Mouse (Mus musculus): ENCODE measurements at regions not wholly inside any gene's neighbourhood (a gene's known extent, or its start where the extent isn't known, plus 50 kb on each side); places are given as distances from the start of the nearest gene placed in this dataset.

DNA sequence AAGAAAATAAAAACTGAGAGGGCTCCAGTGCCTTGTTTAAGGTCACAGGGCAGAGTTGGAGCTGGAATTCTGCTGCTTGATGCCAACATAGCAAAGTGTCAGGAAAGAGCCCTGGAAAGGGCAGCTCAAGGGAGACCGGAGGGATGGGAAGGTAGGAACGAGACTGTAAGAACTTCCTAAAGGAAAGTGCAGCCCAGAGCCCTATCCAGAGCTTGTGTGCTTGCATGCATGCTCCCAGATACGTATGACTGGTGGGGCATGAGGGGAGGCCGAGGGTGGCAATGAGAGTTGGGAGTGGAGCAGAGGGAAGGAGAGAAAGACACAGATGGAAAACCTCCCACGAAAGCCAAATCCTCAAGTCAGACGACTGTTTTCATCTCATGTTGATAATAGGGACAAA lies 381.8 kb downstream of the Rps24 start:
- DNase-seq (ENCODE audit: extremely low spot score in 1 of 2, low spot score in 2 of 2), result peak in 1 of 2 experiments; percentile 16
- intact Hi-C loops (cut with DNase I), result no loop called here

DNA sequence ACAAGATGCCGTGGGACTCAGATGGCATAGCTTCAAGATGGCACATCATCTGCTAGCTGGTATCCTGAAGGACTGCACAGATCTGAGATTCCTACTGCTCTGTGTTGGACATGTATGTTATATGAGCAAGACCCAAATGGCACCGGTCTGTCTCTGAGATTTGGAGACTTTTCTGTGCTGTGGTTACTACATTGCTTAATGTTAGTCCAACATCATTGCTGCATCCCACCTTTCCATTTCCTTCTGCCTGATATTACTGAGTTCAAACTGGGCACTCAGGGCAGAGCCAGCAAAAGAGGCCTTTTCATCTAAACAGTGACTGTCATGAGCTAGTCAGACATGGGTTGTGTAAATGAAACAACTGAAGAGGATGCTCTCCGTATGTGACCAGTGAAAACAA lies 383.3 kb downstream of the Rps24 start:
- no peak for DNase-seq (ENCODE audit: extremely low spot score in 1 of 2, low spot score in 2 of 2)
- intact Hi-C loops (cut with DNase I), result no loop called here

DNA sequence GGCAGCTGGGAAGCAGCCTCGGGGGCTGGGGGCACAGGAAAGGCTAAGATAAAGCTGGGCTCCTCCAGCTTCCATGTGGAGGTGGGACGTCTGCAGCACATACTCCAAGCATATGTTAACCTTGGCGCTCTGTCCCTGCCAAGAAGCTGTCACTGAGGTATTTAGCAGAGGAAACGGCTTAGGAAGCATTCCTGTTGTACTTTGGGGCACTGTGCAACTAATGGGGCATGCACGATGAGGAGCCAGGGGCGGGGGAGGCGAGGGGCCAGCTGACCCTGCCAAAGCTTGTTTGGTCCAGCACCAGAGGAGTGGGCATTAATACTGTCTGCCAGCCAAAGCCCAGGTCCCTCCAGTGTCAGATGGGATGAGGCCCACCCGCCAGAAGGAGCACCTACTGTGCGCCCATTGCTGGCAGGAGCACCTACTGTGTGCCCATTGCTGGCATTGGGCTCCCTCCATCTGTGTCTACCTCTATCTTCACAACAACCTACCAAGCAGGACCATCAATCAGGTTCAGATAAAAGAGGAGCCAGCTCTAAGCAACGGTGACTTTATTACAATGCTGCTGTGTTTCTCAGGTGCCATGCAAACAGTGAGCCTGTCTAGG lies 384.6 kb downstream of the Rps24 start:
- DNase-seq (ENCODE audit: extremely low spot score in 1 of 2, low spot score in 2 of 2), result peak in 1 of 2 experiments; percentile 30
- intact Hi-C loops (cut with DNase I), result no loop called here

DNA sequence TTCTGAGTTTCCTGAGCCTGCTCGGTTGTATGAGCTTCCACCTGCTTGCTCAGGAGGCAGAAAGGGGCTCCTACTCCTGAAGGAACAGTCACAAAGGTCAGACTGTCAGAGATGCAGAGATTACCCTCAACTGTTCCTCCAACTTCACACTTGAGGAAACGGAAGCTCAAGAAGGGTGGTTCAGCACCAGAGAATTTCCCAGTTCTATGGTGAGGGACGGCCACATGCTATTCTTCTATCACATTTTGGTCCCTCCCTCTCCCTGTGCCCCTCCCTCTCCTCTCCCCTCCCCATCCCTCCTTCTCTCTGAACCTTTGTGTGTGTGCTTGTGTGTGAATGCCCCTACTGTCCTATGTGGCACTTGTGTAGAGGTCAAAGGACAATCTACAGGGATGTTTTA lies 386.0 kb downstream of the Rps24 start:
- DNase-seq (ENCODE audit: extremely low spot score in 1 of 2, low spot score in 2 of 2), result peak in 1 of 2 experiments; percentile 18
- intact Hi-C loops (cut with DNase I), result no loop called here

DNA sequence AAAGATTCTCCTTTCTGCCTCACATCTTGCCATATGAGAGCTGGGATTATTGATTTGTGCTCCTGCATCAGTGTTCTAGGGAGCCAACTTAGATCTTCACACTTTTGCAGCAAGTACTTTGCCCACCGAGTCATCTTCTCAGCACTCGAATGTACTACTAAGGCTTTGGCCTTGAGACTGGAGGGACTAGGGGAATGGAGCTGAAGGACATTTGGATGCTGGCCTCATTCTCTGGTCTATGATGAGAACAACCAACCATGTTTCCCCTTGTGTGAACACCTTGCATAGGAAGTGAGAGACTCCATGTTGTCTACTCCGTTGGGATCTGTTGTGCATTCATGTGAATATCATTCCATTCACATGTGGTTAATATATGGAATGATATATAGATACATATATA lies 386.5 kb downstream of the Rps24 start:
- no peak for DNase-seq (ENCODE audit: extremely low spot score in 1 of 2, low spot score in 2 of 2)

GRCm38 (mm10) chr14:24874426-24875155 lies 387.7 kb downstream of the Rps24 start:
- intact Hi-C loops (cut with DNase I), result no loop called here

More for the DNA sequence above, 386.5 kb downstream of the Rps24 start:
- intact Hi-C loops (cut with DNase I), result no loop called here

GRCm38 (mm10) chr14:24875156-24875545 lies 388.2 kb downstream of the Rps24 start:
- intact Hi-C loops (cut with DNase I), result no loop called here
- peak in 1 of 2 experiments; percentile 27 for DNase-seq (ENCODE audit: extremely low spot score in 1 of 2, low spot score in 2 of 2)

More at GRCm38 (mm10) chr14:24874426-24875155, 387.7 kb downstream of the Rps24 start:
- peak in 1 of 2 experiments; percentile 17 for DNase-seq (ENCODE audit: extremely low spot score in 1 of 2, low spot score in 2 of 2)

DNA sequence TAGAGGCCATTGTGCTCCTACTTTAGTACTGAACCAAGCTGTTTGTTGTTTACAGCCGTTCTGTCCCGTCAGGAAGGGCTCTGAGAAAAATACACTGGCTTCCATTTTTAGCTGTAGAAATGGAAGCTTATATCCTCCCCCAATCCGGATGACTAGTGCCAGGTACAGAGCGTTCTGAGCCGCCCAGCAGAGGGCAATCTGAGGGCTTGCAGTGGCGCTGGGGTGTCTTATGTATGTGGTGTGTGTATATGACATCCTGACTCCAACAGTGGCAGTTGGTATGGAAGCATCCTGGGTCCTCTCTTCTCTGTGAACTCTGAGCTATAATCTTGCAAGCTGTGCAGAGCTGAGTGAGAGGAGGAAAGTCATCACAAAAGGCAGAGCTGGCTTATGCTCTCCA lies 389.0 kb downstream of the Rps24 start:
- peak in 1 of 2 experiments; percentile 19 for DNase-seq (ENCODE audit: extremely low spot score in 1 of 2, low spot score in 2 of 2)
- intact Hi-C loops (cut with DNase I), result no loop called here

- intact Hi-C loops (cut with DNase I), result no loop called here
- peak in 1 of 2 experiments; percentile 11 for DNase-seq (ENCODE audit: extremely low spot score in 1 of 2, low spot score in 2 of 2)
Measured at GRCm38 (mm10) chr14:24876508-24876907, 389.6 kb downstream of the Rps24 start.

- DNase-seq (ENCODE audit: extremely low spot score in 1 of 2, low spot score in 2 of 2), result peak in 1 of 2 experiments; percentile 9
- intact Hi-C loops (cut with DNase I), result no loop called here
Measured at GRCm38 (mm10) chr14:24877853-24878252, 390.9 kb downstream of the Rps24 start.

GRCm38 (mm10) chr14:24886164-24886563 lies 399.2 kb downstream of the Rps24 start:
- intact Hi-C loops (cut with DNase I), result no loop called here
- DNase-seq (ENCODE audit: extremely low spot score in 1 of 2, low spot score in 2 of 2), result peak in 1 of 2 experiments; percentile 1

DNA sequence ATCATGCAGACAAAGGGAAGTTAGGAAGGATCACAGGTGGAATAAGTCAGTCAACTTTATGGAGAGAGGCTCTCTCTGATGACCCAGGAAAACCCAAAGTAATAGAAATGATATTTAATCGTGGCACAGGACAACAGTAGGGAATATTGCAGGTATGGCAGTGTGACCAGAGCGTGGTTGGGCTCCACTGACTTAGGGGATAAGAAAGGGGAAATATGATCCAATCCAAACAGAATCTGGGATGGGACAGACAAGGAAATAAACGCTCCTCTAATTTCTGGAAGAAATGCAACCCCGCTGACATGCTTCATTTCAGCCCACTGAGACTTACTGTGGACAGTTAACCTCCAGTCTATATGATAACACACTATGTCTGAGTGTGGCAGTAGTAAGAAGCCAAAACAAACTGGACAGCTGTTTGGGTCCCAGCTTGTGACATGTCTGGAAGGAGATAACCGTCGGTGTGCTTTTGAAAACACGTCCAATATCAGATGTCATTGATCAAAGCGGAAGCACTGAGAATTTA lies 400.0 kb downstream of the Rps24 start:
- no peak for DNase-seq (ENCODE audit: extremely low spot score in 1 of 2, low spot score in 2 of 2)

GRCm38 (mm10) chr14:24890856-24891255 lies 403.9 kb downstream of the Rps24 start:
- DNase-seq (ENCODE audit: extremely low spot score in 1 of 2, low spot score in 2 of 2), result no peak
- intact Hi-C loops (cut with DNase I), result no loop called here

More for the DNA sequence above, 400.0 kb downstream of the Rps24 start:
- intact Hi-C loops (cut with DNase I), result no loop called here

DNA sequence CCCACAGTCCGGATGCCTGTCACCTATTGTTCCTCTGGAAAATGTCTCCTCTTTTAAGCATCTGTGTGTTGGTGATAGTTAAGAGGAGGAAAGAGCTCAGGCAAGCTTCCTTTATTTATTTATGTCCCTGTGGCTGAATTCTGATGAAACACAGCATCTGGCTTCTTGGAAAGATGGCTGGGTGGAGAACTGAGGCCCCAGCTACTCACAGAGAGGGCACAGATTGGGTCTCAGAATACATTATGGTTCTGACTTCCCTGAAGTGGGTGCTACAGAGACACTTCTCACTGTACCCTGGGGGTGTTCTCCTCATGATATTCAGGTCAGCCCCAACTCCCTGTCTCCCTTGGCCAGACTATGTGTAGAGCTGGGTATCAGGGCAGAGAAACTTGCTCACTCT lies 408.3 kb downstream of the Rps24 start:
- no peak for DNase-seq (ENCODE audit: extremely low spot score in 1 of 2, low spot score in 2 of 2)
- intact Hi-C loops (cut with DNase I), result no loop called here

- intact Hi-C loops (cut with DNase I), result no loop called here
- no peak for DNase-seq (ENCODE audit: extremely low spot score in 1 of 2, low spot score in 2 of 2)
Measured at GRCm38 (mm10) chr14:24896681-24897080, 409.8 kb downstream of the Rps24 start.

DNA sequence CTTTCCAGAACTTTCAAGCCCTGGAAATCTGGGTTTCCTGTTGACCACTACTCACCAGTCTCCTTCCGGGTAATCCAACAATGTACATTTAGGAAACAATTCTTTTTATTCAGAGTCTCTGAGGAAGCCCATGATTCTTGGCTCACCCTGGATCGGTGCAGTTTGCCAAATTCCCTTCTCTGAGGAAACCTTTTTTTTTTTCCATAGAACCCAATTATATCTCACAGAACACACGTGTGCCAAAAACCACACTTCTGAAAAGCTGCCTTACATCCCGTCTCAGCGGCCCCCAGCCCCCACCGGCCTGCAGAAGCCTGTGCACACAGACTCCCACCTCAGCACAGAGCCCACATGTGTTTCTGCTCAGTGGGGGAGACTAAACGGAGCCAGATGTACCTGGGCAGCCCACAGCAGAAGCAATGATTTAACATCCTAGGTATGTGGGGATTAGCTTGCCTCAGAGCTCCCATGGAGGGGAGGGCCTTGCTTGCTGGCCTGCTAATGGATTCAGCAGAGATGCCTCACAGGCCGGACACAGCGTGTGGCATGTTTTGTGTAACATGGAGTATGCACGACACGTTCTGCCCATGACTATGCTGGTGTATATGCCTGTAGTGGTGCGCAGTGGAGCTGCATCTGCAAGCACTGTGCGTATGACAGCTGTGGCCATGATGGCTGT lies 413.7 kb downstream of the Rps24 start:
- intact Hi-C loops (cut with DNase I), result no loop called here
- DNase-seq (ENCODE audit: extremely low spot score in 1 of 2, low spot score in 2 of 2), result peak in 1 of 2 experiments; percentile 50

DNA sequence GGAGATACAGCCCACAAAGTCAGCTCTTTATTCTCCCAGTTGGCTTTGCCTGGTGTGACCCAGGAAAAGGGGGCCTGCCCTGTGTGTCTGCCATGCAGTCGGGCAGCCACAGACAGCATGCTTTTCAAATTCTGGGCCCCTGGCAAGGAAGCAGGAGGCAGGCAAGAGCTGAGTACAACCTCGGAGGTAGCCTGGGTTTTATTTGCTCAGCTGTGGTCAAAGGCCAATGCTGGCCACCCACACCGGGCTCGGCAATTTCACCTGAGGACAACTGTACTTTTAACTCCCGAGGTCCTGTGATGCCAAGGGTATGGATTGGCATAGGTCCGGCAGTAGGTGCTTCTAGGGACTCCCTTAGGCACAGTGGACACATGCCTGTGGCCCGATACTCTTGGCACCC lies 414.8 kb downstream of the Rps24 start:
- intact Hi-C loops (cut with DNase I), result no loop called here
- no peak for DNase-seq (ENCODE audit: extremely low spot score in 1 of 2, low spot score in 2 of 2)

DNA sequence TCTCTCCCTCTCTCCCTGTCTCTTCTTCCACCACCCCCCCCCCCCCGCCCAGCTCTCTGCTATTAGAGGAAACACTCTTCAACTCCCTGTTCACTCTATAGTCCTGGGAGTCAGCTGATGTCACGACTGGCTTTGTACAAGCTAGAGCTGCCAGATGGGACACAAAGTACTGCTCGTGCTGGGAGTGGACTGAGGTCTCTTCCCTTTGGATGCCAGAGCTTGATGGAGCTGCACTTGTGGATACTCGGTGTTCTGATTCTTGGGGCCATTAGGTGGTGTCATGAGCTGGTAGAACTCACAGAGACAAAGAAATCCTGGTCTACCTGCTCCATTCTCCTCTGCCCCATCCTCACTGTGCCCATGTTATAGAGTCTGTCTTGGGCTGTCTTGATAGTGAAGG lies 415.9 kb downstream of the Rps24 start:
- intact Hi-C loops (cut with DNase I), result no loop called here
- no peak for DNase-seq (ENCODE audit: extremely low spot score in 1 of 2, low spot score in 2 of 2)

DNA sequence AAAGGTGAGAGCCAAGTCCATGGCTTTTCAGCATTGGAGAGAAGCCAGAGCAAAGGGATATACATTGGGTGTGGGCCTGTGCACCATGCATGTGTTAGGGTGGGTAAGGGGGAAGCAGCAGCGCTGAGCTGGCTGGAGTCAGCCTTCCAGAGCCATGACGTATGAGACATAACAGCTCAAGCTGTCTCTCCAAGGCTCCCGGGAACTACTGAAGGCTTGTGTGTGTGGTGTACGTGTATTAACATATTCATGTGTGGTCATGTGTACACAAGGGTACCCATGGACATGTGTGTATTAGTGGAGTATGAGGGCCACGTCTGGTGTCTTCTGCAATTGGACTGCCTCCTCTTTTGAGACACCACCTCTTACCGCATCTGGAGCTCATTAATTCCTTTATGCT lies 417.8 kb downstream of the Rps24 start:
- intact Hi-C loops (cut with DNase I), result no loop called here
- DNase-seq (ENCODE audit: extremely low spot score in 1 of 2, low spot score in 2 of 2), result no peak

GRCm38 (mm10) chr14:24906916-24907315 lies 420.0 kb downstream of the Rps24 start:
- intact Hi-C loops (cut with DNase I), result no loop called here
- DNase-seq (ENCODE audit: extremely low spot score in 1 of 2, low spot score in 2 of 2), result no peak
